Mouse (Mus musculus) G1E (cell line): Measurements from ENCODE around the gene Trim2.

ENCODE experiments used
- CTCF ChIP-seq: IDR thresholded peaks from 2 replicates; pipeline ENCODE4 v1.5.1; 2012; ENCODE audit warnings: low read depth, low read length, inconsistent platforms, mixed read lengths
- GATA1 ChIP-seq: IDR thresholded peaks from 2 replicates; pipeline ENCODE4 v1.6.1; 2012; ENCODE audit warnings: borderline replicate concordance, low read length, inconsistent platforms, mixed read lengths
- GATA2 ChIP-seq: IDR thresholded peaks from 2 replicates; pipeline ENCODE4 v1.6.1; 2012; ENCODE audit warnings: low read depth, low read length, inconsistent platforms, borderline replicate concordance
- POLR2AphosphoS5 ChIP-seq: IDR thresholded peaks from 2 replicates; pipeline ENCODE4 v1.6.1; 2012; ENCODE audit warnings: low read depth, low read length, inconsistent platforms; ENCODE audit not compliant: insufficient replicate concordance
- TAL1 ChIP-seq: conservative IDR thresholded peaks from 2 replicates; pipeline ENCODE4 v1.6.1; 2012; ENCODE audit warnings: low read depth, low read length, inconsistent platforms, mixed read lengths

GRCm38 (mm10) chr3:84250275-84250674 lies 56.4 kb downstream of the Trim2 start:
- TF ChIP-seq GATA1 (no peak), CTCF (no peak), TAL1 (no peak), GATA2 (no peak), POLR2AphosphoS5 (no peak)
